Mouse (Mus musculus) thymus, postnatal 14 days (tissue): ENCODE data around the gene Gm4969.
"Not testable (repeated sequence)": the region's sequence is repeated elsewhere in the genome, so short reads cannot be mapped to it uniquely, and the experiment has no call there.

Experiments used
- DNase-seq: peaks from one replicate; pipeline ENCODE4 v3.0.0; 2021

Gene Gm4969

DNA sequence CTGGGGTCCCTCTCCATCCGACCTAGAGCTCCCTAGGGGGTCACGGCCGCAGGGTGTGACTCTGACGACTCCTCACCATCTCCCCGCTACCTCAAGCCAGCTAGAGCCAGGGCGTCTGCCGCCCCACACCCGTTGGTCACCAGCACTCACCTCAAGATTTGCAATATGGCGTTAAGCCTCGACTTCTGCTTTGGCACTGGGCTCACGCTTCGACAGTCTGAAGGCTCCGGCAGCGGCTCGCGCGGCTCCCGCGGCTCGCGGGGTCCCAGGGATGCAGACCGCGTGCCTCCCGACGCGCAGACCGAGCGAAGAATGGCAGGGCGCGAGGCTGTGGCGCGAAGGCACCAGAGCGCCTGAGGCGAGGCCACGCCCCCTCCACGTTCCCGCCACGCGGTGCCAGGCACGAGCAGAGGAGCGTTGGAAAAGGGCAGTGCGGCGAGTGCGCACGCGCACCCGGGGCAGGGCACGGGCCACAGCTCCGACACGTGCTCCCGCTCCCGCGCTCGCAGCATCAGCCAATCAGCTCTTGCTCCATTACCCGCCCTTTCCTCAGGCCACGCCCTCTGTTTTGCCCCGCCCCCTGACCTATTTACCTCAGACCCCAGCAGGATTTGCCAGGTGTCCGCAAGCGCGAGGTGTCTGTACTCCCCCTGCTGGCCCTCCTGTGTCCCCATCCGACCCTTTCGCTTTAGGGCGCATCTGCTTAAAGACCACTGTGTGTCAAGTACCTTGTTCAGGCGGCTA, at the start of gene Gm4969:
TSS of gene Gm4969 (minus strand) at position 341 of the 744 bp plus-strand sequence.
- DNase-seq: peak; percentile 67

- DNase-seq: no peak
These were observed 48.8 kb upstream of the Gm4969 start for GRCm38 (mm10) chr7:19166990-19167389.

DNA sequence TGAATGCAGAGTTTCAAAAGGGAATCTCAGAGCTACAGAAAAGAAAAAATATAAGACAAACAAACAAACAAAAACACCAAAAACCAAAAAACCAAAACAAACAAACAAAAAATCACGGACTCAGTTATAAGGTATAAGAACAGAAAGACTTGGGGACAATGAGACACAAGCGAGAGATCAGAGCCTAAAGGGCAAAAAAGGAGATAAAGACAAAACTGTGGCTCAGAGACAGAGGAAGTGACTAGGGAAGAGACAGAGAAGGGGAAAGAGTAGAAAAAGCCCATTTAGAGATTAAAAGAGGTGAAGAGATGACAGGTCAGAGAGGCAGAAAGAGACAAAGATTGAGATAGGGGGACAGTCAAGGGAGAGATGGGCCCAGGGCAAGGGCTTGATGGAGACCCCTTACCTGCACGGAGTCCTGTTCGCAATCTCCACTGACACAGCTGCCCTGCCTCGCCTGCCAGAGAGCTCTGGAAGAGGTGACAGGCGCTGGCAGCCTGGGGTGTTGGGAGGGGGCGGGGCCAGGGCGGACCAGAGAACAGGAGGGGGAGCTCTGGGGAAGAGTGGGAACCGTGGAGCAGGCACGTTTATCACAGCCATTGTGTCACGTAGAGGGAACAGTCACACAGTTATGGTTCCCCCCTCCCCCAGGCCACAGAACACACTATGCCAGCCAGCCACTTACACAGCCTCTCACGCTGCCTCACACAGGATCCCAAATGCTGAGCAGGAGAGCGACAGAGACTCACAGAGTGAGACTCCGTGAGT, 47.7 kb upstream of the Gm4969 start, which contains the start of gene Gipr:
TSS of gene Gipr (minus strand) at position 472 of the 768 bp plus-strand sequence.
- DNase-seq: no peak

DNA sequence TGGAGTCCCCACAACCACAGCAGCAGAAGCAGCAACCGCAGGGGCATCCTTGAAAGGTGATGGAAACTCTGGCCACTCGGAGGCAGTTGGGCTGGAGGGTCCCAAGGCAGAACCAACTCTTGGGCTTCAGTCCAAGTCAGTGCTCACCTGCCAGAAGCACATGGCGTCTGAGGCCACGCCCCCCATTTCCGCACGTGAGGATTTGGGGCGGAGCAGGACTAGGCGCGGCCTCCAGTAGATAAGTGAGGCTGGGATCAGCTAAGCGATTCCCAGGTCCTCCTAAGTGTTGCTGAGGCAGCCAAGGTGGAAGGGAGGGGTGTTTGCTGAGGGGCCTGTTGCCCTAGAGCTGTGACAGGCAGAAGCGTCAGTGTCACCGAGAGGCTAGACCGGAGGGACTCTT, 46.8 kb upstream of the Gm4969 start:
- peak; percentile 50 for DNase-seq

- no peak for DNase-seq
These were observed 46.0 kb upstream of the Gm4969 start for GRCm38 (mm10) chr7:19164189-19164588.

- DNase-seq: no peak
These were observed 45.6 kb upstream of the Gm4969 start for GRCm38 (mm10) chr7:19163752-19164151.

- DNase-seq: no peak
These were observed 44.8 kb upstream of the Gm4969 start for GRCm38 (mm10) chr7:19162928-19163327.

DNA sequence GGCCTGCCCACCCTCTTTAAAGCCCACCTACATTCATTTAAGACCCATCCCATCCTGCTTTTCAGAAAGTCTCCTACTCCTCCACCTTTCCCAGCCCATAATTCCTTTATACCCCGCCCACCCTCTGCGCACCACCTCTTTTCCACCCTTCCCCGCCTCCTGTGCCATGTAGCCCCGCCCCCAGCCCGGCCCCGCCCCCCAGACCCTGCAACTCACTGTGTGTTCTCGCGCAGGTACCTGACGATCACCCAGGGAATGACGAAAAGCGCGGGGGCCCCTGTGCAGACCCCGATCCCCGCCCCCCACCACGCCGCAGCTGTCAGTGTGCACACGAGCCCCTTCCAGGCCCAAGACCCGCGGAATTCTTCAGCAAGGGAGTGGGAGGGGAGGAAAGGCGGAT, 41.9 kb upstream of the Gm4969 start:
- peak; percentile 17 for DNase-seq

GRCm38 (mm10) chr7:19159411-19159810, 41.2 kb upstream of the Gm4969 start:
- no peak for DNase-seq

- DNase-seq: no peak
These were observed 40.4 kb upstream of the Gm4969 start for GRCm38 (mm10) chr7:19158601-19159000.

- DNase-seq: peak; percentile 99
These were observed 39.1 kb upstream of the Gm4969 start for GRCm38 (mm10) chr7:19157160-19157800.

- DNase-seq: peak; percentile 24
These were observed 37.8 kb upstream of the Gm4969 start for GRCm38 (mm10) chr7:19155825-19156475.

DNA sequence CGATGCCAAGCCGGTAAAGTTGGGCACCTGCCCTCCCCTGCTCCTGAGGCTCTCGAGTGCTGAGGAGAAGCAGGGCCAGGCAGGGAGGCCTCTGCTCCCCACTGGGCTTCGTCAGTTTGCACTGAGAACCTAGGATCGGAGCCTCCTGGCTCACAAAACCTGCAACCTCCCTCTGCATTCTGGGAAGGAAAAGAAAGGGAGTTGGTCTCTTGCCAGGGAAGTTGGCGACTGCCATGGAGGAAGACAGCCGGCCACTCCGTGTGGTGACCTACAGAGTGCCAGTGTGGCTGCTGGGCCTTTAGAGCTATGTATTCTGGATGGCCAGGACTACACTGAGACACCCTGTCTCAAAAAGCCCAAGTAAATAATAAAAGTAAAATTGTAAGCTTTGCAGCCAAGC, 36.6 kb upstream of the Gm4969 start:
- DNase-seq: no peak

DNA sequence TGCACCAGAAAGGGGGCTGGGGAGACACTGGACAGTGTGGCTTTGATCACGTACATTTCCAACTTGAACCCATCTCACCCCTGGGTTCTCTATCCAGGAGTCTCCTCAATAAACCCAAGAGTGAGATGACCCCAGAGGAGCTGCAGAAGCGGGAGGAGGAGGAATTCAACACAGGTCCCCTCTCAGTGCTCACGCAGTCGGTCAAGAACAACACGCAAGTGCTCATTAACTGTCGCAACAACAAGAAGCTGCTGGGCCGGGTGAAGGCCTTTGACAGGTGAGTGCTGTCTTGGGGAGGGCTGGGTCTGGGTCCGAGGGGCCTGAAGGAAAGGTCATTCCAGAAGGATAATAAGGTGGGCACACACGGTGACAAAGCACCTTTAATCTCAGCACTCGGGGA, 33.0 kb upstream of the Gm4969 start:
- not testable (repeated sequence) for DNase-seq

GRCm38 (mm10) chr7:19149626-19150025, 31.5 kb upstream of the Gm4969 start, which contains the start of gene Snrpd2:
TSS of gene Snrpd2 (plus strand) at chr7:19149722.
- DNase-seq: peak; percentile 97

GRCm38 (mm10) chr7:19148875-19149541, 30.8 kb upstream of the Gm4969 start, which contains the start of gene Qpctl:
TSS of gene Qpctl (minus strand) at chr7:19149291.
- DNase-seq: peak; percentile 98

DNA sequence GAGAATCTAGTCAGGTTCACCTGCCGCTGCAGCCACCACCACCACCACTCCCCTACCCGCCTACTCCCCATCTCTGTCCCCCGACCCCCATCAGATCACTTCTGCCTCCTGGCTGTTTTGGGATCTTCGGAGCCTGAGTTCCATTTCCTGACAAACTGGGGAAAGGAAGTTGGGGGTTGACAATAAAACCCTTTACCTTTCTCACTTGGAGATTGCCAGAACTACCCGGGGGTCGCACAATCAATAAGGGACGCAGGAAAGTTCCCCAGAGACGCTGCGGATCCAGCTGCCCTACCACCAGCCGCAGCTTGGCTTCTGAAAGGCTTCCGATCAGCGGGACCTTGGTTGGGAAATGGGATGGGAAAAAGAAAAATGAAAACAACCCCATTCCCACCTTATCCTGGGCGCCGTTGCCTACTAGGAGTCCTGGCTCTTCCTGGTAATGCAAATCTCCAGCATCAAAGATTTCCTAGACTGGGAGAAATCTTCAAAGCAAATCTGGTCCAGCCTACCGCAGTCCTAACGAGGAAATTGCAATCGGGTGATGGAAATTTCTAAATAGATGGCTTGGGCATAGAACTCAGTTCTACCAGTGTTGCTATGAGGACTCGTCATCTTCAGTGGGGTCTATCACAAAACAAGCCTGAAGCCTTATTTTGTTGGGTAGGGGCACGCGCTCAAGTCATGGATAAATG, 30.2 kb upstream of the Gm4969 start:
- DNase-seq: no peak

- DNase-seq: no peak
These were observed 29.4 kb upstream of the Gm4969 start for GRCm38 (mm10) chr7:19147497-19148045.

DNA sequence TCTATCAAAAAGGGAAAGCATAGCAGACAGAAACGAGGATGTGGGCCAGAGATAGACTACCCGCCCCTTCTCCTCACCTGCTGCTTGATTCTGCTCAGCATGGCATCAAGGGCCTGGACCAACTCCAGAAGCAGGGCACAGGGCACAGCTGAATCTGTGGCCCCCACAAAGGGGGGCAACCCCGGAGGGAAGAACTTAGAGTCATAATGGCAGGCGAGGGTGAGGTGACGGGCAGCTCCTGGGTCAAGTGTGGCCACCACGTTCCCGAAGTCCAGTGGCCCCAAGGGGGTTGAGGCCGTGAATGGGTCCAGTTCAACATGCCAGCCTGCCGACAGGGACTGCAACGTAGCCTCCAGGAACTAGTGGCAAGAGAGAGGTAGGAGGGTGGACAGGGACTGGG, 28.6 kb upstream of the Gm4969 start:
- no peak for DNase-seq

- DNase-seq: peak; percentile 81
These were observed 19.2 kb upstream of the Gm4969 start for GRCm38 (mm10) chr7:19137380-19137779.

- peak; percentile 35 for DNase-seq
These were observed 18.6 kb upstream of the Gm4969 start for GRCm38 (mm10) chr7:19136673-19137334.
